In the genomic region with DNA sequence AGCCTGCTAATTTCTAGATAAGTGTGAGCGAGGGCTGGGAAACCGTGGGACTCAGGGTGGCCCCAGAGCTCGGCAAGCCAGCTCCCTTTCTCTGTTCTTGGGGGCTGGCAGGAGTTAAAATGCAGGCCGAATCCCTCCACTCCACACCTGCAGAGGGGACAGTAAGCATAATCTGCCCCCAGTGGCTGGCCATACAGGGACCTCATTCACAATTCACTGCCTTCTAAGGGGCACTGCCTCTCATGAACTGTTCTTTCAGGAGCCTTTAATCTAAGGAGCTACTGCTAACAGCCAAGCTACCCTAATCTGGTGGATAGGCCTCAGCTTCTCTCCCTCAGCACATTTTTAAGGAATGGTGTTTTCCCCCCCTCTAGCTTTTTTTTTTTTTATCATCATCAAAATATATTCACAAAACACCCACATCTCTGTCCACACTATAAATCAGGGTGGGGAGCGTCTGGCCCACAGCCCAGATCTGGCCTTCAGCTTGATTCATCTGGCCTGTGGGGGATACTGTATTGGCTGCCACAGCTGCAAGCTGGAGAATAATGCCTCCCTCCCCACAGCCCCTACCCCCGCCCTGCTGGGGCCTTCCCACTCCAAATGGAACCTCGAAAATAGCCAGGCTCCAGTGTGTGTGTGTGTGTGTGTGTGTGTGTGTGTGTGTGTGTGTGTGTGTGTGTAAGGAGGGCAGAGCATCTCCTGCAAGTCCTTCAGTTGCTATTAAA, we compare ENCODE assay signal across 9 mouse cellular contexts. TPM values are rescaled to one million over a fixed set of nuclear protein-coding genes. Genes with fewer than 3 reads are reported as not detected.
DNase-seq lines count a peak whose midpoint lies in the region; ATAC-seq lines count a peak whose summit lies in the region.
"Had no signal": no experiment of that assay in that cellular context is flagged by ENCODE, and none has a peak within 500 bp of the region (broad histone marks: within the 10 kb centered on the region; RNA-seq: fewer than 3 reads in every experiment).

No protein-coding gene starts in this region.

- H3K4me1 ChIP-seq in hindbrain, embryonic 16.5 days (ENCODE audit: control insufficient read depth, insufficient read depth, low read depth, low read length) = peaks cover 3% of the 10 kb centered on the region
- H3K4me1 ChIP-seq in limb, embryonic 13.5 days = peaks cover 53% of the 10 kb centered on the region
- no peaks in the 10 kb centered on the region for H3K4me1 ChIP-seq in liver, embryonic 11.5 days (replicated peaks; ENCODE audit: control insufficient read depth, insufficient read depth, low read length)

- no peak overlapping the region for H3K9ac ChIP-seq in hindbrain, embryonic 16.5 days (ENCODE audit: low read depth, low read length)
- no peak overlapping the region for H3K9ac ChIP-seq in limb, embryonic 13.5 days
- H3K9ac ChIP-seq in liver, embryonic 11.5 days (ENCODE audit: low read depth, low read length) = no peak overlapping the region

- H3K27ac ChIP-seq in hindbrain, embryonic 16.5 days (ENCODE audit: low read depth, low read length) = peak overlapping the region; percentile 63; the same call in 1 of the 2 replicates
- H3K27ac ChIP-seq in limb, embryonic 13.5 days = peak overlapping the region; percentile 89
- no peak overlapping the region for H3K27ac ChIP-seq in liver, embryonic 11.5 days (ENCODE audit: low read depth, low read length)

- H3K27me3 ChIP-seq in hindbrain, embryonic 16.5 days (replicated peaks; ENCODE audit: control insufficient read depth, insufficient read depth, low read length) = no peaks in the 10 kb centered on the region
- peaks cover 2% of the 10 kb centered on the region; the same call in 1 of the 2 replicates for H3K27me3 ChIP-seq in limb, embryonic 13.5 days
- H3K27me3 ChIP-seq in liver, embryonic 11.5 days (replicated peaks; ENCODE audit: control insufficient read depth, insufficient read depth, low read length) = peaks cover 4% of the 10 kb centered on the region; the same call in 1 of the 2 replicates

- no peaks in the 10 kb centered on the region for H3K36me3 ChIP-seq in hindbrain, embryonic 16.5 days (ENCODE audit: control insufficient read depth, insufficient read depth, low read length)
- no peaks in the 10 kb centered on the region for H3K36me3 ChIP-seq in limb, embryonic 13.5 days
- no peaks in the 10 kb centered on the region for H3K36me3 ChIP-seq in liver, embryonic 11.5 days (ENCODE audit: control insufficient read depth, insufficient read depth, low read length)

- ATAC-seq in hindbrain, embryonic 16.5 days = peak; percentile 90
- peak; percentile 90 for ATAC-seq in limb, embryonic 13.5 days (ENCODE audit: low FRiP score, low read depth)
- ATAC-seq in liver, embryonic 11.5 days (replicated peaks; ENCODE audit: low FRiP score) = no peak

- peak; percentile 9 to 22 for DNase-seq in cerebellum, postnatal 4 days (ENCODE audit: low spot score in 2 of 2)
- no peak for DNase-seq in cerebellum, adult 9-10 months
- DNase-seq in adrenal gland, postnatal 14 days = peak; percentile 79
- peak; percentile 73 for DNase-seq in gastrocnemius, postnatal 25 days
- DNase-seq in right cerebral cortex, postnatal 25 days = peak; percentile 8
- no peak for DNase-seq in liver, embryonic 11.5 days (ENCODE audit: low spot score)

- WGBS in hindbrain, embryonic 16.5 days = 35% methylated on average over 7 of the region's 7 CpGs
- 34% methylated on average over 7 of the region's 7 CpGs for WGBS in limb, embryonic 13.5 days
- 61% methylated on average over 7 of the region's 7 CpGs for WGBS in liver, embryonic 11.5 days

- H3K4me3 ChIP-seq in hindbrain, embryonic 16.5 days (ENCODE audit: low read length) = no peak overlapping the region
- H3K4me3 ChIP-seq in limb, embryonic 13.5 days = no peak overlapping the region
- H3K4me3 ChIP-seq in liver, embryonic 11.5 days (ENCODE audit: low read depth, low read length) = no peak overlapping the region
- H3K4me3 ChIP-seq: megakaryocyte, embryonic 14.5 days had no signal

- no peak overlapping the region for H3K4me2 ChIP-seq in hindbrain, embryonic 16.5 days (ENCODE audit: low read length)
- no peak overlapping the region for H3K4me2 ChIP-seq in limb, embryonic 13.5 days (replicated peaks)
- H3K4me2 ChIP-seq in liver, embryonic 11.5 days = no peak overlapping the region

- no peaks in the 10 kb centered on the region for H3K9me3 ChIP-seq in hindbrain, embryonic 16.5 days (ENCODE audit: control insufficient read depth, low read length)
- H3K9me3 ChIP-seq in limb, embryonic 13.5 days = no peaks in the 10 kb centered on the region
- H3K9me3 ChIP-seq in liver, embryonic 11.5 days (ENCODE audit: control insufficient read depth, low read length) = no peaks in the 10 kb centered on the region
- H3K9me3 ChIP-seq: megakaryocyte, embryonic 14.5 days had no signal

RNA-seq across cellular contexts. Expression of gene Plac1, which starts 28.0 kb away (rescaled TPM):
- not detected in 2 replicates for total RNA-seq in adrenal gland, postnatal 14 days (2021)
- not detected for total RNA-seq in gastrocnemius, postnatal 25 days (2021)
- 0.24 TPM in 1 of 2 replicates, not detected in the other for polyA plus RNA-seq in hindbrain, embryonic 16.5 days (2015; fragmentation: Nextera tagmentation; extraction: Ambion mirVana)
- 13.3 and 14.5 TPM in 2 replicates for polyA plus RNA-seq in limb, embryonic 13.5 days (2015; fragmentation: Nextera tagmentation; extraction: Ambion mirVana)
- 3.6 and 4.3 TPM in 2 replicates for polyA plus RNA-seq in liver, embryonic 11.5 days (2014; fragmentation: Nextera tagmentation; extraction: Ambion mirVana)

RNA-seq across cellular contexts. Expression of gene Fam122b, which starts 57.7 kb away (rescaled TPM):
- 8.1 and 8.2 TPM in 2 replicates for total RNA-seq in adrenal gland, postnatal 14 days (2021)
- 1 to 10 TPM; 1.4 to 2.5 TPM for total RNA-seq in gastrocnemius, postnatal 25 days (2021)
- 3.5 and 4.4 TPM in 2 replicates for polyA plus RNA-seq in hindbrain, embryonic 16.5 days (2015; fragmentation: Nextera tagmentation; extraction: Ambion mirVana)
- 11.3 and 11.7 TPM in 2 replicates for polyA plus RNA-seq in limb, embryonic 13.5 days (2015; fragmentation: Nextera tagmentation; extraction: Ambion mirVana)
- polyA plus RNA-seq in liver, embryonic 11.5 days (2014; fragmentation: Nextera tagmentation; extraction: Ambion mirVana) = 11.1 and 13.5 TPM in 2 replicates

Comparison
In these comparisons a context has a peak if more than half of its experiments do, and no peak if none do; other contexts are left out.
1. DNase-seq: peak in cerebellum, postnatal 4 days (2 of 2), adrenal gland, postnatal 14 days (single experiment), gastrocnemius, postnatal 25 days (single experiment) and right cerebral cortex, postnatal 25 days (single experiment); none in cerebellum, adult 9-10 months (single experiment) and liver, embryonic 11.5 days (single experiment).